Mouse (Mus musculus): ENCODE measurements around the gene Rhoa.
A peak's percentile ranks its signal among the peaks of the same experiment; 100 is the strongest.
"Not testable (repeated sequence)": the region's sequence is repeated elsewhere in the genome, so short reads cannot be mapped to it uniquely, and the experiment has no call there.

Rhoa gene

GRCm38 (mm10) chr9:108305629-108306520, at the start of gene Rhoa, which contains the start of gene Tcta:
Gene Rhoa (plus strand): TSS chr9:108306129.
Gene Tcta (minus strand): TSS chr9:108306160.
- peak; percentile 99 for DNase-seq (ENCODE audit: low read depth, low spot score)

DNA sequence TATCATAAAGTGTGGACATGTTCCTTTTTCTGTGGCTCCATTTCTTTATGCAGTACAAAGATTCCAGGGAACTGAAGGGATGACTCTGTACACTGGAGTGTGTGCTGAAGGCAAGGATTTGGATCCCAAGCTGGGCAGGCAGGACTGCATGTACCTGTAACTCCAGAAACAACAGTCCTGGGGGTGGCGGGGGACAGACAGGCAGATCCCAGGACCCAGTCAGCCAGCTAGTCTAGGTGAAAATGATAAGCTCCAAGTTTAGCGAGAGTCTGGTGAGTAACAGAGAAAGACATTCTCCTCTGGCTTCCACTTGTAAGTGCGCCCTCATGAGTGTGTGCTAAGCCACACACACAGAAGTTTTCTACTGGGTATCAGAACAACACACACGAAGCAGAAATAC, 45.4 kb upstream of the Rhoa start:
- DNase-seq (ENCODE audit: low read depth, low spot score): no peak

GRCm38 (mm10) chr9:108261865-108262264, 44.1 kb upstream of the Rhoa start:
- no peak for DNase-seq (ENCODE audit: low read depth, low spot score)

DNA sequence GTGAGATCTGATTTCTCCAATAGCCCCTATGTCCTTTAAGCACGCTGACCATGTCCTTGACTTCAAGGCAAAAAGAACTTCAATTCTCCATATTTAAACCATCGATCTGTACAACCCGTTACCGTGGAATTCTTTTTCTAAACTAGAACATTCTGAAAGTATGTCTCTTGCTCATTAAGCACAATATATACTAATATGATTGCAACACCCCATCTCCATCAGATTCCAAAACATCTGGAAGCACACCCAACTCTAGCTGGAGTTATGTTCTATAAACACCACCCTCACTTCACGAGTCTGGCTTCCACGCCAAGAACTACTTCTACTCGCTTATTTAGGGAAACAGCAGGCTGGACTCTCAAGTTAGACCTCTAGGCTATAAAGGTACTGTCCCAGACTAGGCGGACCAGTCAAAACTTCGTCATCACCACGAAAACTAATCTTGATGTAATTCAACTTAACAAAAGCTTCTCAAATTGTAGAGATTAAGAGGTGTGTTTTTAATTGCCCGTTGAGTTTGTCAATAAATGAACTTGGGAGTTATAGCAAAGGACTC, 43.4 kb upstream of the Rhoa start:
- DNase-seq (ENCODE audit: low read depth, low spot score): no peak

DNA sequence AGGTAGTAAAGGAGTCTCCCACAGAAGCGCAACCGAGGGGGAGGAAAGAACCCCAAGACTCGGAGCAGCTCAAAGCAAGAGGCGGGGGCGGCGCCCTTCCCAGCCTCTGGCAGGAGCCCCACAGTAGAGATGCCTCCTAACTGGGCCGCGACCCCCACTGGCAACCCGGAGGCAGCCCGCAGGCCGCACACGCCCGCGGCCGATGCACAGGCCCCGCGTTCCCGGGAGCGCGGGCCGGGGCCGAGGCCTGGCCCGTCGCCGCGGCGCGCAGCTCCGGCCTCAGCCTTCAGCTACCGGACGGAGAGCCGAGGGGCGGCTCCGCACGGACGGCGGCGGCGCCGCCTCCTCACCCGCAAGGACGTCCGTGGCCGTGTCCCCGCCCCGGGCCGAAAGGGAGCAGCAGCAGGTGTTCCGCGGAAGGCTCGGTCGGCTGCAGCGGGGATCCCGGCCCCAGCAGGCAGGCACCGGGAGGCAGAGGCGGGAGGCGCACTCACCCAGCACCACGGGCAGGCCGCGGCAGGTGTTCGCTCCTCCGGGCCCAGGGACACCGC, 42.7 kb upstream of the Rhoa start:
- no peak for DNase-seq (ENCODE audit: low read depth, low spot score)

- peak; percentile 90 for DNase-seq (ENCODE audit: low read depth, low spot score)
These were observed 42.2 kb upstream of the Rhoa start, which contains the start of gene Dag1 for GRCm38 (mm10) chr9:108263690-108264190. Gene Dag1 (minus strand): TSS chr9:108263958.

- no peak for DNase-seq (ENCODE audit: low read depth, low spot score)
These were observed 41.6 kb upstream of the Rhoa start for GRCm38 (mm10) chr9:108264191-108264921.

DNA sequence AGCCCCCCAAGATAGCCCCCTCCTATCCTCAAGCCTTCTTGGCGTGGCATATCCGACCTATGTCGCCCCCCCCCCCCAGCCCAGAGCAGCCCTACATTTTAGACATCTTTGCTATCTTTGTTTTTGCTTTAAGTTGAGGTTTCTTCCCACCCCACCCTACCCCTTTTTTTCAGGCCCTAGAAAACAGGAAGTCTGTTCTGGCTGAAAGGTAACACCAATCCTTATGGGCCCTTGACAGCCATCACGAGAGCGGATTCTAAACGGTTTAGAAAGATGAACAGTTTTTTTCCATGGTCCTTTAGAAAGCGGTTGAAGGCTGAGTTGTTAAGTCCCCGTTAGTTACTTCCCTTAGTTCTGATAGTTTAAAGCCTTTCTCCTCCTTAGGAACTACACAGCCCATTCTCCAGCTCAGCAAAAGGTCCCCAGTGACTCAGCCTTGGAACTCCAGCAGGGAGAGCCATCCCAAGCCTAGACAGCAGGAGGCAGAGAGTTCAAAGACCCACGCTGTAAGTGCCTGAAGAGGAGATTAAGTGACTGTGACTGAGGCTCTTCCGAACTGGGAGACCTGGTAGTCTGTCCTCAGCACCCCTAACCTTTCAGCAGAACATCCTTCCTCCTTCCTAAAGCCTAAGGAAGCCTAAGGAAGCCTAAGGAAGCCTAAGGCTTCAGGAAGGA, 39.5 kb upstream of the Rhoa start:
- no peak for DNase-seq (ENCODE audit: low read depth, low spot score)

DNA sequence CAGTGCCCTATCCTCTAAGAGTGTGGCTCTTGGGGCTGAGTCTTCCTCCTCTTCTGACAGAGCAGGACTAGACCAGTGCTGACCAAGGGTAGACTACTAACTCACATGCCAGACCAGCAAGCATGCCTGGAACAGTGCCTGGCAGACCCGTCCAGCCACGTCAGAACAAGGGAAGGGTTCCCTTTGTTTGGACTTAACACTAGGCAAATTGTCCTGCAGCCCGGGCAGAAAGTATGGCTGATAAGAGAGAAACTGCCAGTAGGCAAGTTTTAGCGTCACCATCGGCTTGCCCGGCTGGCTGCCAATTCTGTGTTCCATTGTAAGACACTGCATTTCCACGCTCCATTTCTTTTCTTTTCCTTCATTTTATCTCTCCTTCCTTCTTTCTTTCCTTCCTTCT, 38.2 kb upstream of the Rhoa start:
- DNase-seq (ENCODE audit: low read depth, low spot score): no peak

DNA sequence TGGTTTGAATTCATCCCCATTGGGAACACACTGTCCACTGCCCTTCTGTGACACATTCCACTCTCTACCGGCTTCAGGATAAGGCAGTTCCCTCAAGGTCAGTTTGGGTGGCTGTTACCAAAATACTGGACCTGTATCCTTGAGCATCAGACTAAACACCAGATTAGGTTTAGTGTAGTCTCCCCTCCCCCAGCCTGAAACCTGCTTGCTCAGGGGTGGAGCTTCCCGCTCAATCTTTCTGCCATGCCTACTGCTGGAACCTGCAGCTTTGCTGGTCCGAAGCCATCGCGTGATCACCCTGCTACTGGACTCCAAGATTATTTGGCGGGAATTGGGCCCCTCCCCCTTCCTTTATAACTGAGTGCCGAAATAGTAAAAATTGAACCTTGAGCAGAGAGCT, 37.2 kb upstream of the Rhoa start:
- not testable (repeated sequence) for DNase-seq (ENCODE audit: low read depth, low spot score)

DNA sequence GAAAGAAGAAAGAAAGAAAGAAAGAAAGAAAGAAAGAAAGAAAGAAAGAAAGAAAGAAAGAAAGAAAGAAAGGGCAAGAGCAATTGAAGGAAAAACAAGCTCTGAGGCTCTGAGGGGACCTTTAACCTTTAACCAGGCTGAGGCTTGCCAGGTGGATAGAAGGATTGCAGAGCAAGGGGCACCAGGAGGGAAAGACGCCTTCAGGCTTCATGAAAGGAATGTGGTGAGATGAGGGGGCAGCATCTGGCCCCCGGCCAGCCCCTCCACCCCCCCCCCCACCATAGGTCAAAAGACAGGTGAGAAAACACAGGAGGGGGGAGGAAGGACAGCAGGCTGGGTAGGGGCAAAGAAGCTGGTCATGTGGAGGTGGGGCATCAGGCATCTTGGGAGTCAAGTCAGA, 34.0 kb upstream of the Rhoa start:
- no peak for DNase-seq (ENCODE audit: low read depth, low spot score)

DNA sequence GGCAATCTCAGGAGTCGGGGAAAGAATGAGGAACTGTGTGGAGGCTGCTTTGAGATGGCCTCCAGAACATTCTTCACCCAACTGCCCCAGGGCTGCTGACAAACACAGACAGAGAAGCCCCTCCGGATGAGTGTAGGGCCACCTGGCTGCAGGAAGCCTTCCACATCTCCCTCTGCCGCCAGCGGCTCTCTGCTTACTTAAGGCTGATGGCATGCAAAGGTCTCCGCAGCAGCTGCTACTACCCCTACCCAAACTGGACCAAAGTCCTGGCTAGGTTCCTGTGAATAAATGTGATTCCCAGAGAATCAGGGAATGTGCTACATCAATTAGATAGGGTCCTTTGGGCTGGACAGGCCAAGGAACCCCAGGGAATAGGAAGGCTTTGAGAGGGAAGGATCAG, 33.2 kb upstream of the Rhoa start:
- no peak for DNase-seq (ENCODE audit: low read depth, low spot score)

GRCm38 (mm10) chr9:108273485-108273884, 32.4 kb upstream of the Rhoa start:
- DNase-seq (ENCODE audit: low read depth, low spot score): no peak

DNA sequence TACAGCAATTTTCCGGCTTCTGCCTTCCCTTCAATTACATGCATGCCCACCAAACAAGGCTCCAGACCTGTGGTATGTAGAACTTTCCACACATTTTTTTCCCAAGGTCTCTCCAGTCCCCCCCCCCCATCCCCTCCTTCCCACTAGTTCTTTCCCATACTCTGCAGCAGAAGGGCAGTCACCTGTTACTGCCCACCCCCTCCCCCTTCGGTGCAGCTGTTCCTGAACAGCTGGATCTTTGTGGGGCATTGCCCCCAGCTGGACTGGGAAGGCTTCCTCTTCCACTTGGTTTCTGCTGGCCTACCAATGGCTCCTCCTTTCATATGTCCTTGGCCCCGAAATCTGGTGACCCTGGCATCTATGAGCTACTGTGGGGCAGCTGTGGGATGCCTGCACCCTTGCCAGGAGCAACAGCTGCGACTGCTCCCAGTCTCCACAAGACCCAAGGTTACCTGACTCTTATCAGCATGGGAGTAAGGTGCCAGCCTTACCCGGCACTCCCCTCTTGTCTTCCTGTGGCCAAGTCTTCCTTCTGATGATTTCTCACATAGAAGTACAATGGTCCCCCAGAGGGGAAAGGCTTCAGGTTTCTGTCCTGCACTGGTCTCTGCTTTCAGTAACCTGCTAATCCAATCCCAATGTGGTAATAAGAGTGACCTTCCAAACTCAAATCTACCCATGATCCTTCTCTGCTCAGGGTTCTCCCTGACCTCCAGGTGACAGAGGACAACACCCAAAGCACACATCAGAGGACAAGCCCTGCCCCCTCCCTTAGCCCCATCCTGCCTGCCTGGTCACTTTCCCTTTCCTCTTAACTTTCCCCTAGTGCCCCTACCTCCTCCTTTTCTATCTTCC, 31.2 kb upstream of the Rhoa start:
- no peak for DNase-seq (ENCODE audit: low read depth, low spot score)

- no peak for DNase-seq (ENCODE audit: low read depth, low spot score)
These were observed 30.6 kb upstream of the Rhoa start for GRCm38 (mm10) chr9:108275331-108275659.

DNA sequence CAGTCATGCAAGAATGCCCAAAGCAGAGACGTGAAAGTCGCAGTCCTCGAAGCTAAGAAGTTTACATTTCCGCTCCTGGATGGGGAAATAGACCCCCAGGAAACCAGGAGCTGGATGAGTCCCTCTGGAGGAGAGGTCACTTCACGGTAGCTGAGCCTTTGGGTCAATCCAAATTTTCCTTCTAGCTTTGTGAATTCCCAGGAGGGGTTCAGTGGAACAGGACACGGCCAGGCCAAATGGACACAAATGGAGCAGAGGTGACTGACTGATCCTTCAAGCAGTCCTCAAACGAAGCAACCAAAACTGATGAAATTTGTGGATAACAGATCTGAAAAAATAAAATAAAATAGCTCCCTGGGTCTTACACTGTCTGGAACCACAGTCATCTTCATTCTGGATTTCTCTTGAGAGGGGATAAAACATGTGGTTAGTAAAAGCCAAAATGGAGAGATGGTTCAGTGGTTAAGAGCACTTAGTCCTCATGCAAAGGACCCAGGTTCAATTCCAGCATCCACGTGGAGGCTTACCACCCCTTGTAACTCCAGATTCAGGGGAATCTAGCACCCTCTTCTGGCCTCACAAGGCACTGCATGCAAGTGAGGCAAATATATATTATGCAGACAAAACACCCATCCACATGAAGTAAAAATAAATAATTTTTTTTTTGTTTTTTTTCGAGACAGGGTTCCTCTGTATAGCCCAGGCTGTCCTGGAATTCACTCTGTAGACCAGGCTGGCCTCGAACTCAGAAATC, 27.1 kb upstream of the Rhoa start:
- DNase-seq (ENCODE audit: low read depth, low spot score): peak; percentile 50

- DNase-seq (ENCODE audit: low read depth, low spot score): no peak
These were observed 25.7 kb upstream of the Rhoa start for GRCm38 (mm10) chr9:108280071-108280828.

GRCm38 (mm10) chr9:108284410-108284809, 21.5 kb upstream of the Rhoa start:
- DNase-seq (ENCODE audit: low read depth, low spot score): peak; percentile 62

Data from c-Kit-negative CD71-positive TER-119-positive erythroid progenitor cells, embryonic 14.5 days (primary cell).